Mouse (Mus musculus) midbrain, embryonic 15.5 days (tissue): ENCODE data around the gene Pnn. TPM values are rescaled to one million over a fixed set of nuclear protein-coding genes. Genes with fewer than 3 reads are reported as not detected.

Experiments used
- ATAC-seq: fragments of 200-750 bp; cut with Nextera tagmentation; replicated peaks from 2 replicates; pipeline ENCODE4 v1.8.0; 2017; ENCODE audit warnings: moderate TSS enrichment
- H3K27ac ChIP-seq: fragments of 300-500 bp; sonication (generic); 2 replicates; pipeline ENCODE4 v1.5.1; 2015; ENCODE audit warnings: mild to moderate bottlenecking, inconsistent platforms
- H3K27me3 ChIP-seq: fragments of 300-500 bp; sonication (generic); replicated peaks from 2 replicates; pipeline ENCODE4 v1.6.1; 2015; ENCODE audit warnings: inconsistent platforms
- H3K36me3 ChIP-seq: fragments of 300-500 bp; sonication (generic); replicated peaks from 2 replicates; pipeline ENCODE4 v1.6.1; 2015; ENCODE audit warnings: inconsistent platforms
- H3K4me1 ChIP-seq: fragments of 300-500 bp; sonication (generic); 2 replicates; pipeline ENCODE4 v1.6.1; 2015; ENCODE audit warnings: inconsistent platforms
- H3K4me2 ChIP-seq: fragments of 300-500 bp; sonication (generic); 2 replicates; pipeline ENCODE4 v1.6.1; 2015; ENCODE audit warnings: inconsistent platforms, mild to moderate bottlenecking, moderate library complexity
- H3K4me3 ChIP-seq: fragments of 300-500 bp; sonication (generic); 2 replicates; pipeline ENCODE4 v1.5.1; 2015; ENCODE audit warnings: mild to moderate bottlenecking, inconsistent platforms
- H3K9ac ChIP-seq: fragments of 300-500 bp; sonication (generic); 2 replicates; pipeline ENCODE4 v1.6.1; 2015; ENCODE audit warnings: mild to moderate bottlenecking, inconsistent platforms
- H3K9me3 ChIP-seq: fragments of 300-500 bp; sonication (generic); 2 replicates; pipeline ENCODE4 v1.6.1; 2016; ENCODE audit warnings: inconsistent platforms
- WGBS: fragments of 180-500 bp; shearing (Covaris S2); methylation state at CpG from one replicate; pipeline ENCODE4 v1.1.7; 2015; ENCODE audit warnings: mixed read lengths; 5-methylcytosine and 5-hydroxymethylcytosine counted together
- polyA plus RNA-seq: library from polyadenylated mRNA; unstranded; fragments of >200 nt; fragmentation: Nextera tagmentation; extraction: Ambion mirVana; gene quantifications from 2 replicates; pipeline ENCODE4 v1.2.1, GENCODE M21; 2015

Gene Pnn
- polyA plus RNA-seq, 1 experiment from 2014 or later, result 94.8 TPM

DNA sequence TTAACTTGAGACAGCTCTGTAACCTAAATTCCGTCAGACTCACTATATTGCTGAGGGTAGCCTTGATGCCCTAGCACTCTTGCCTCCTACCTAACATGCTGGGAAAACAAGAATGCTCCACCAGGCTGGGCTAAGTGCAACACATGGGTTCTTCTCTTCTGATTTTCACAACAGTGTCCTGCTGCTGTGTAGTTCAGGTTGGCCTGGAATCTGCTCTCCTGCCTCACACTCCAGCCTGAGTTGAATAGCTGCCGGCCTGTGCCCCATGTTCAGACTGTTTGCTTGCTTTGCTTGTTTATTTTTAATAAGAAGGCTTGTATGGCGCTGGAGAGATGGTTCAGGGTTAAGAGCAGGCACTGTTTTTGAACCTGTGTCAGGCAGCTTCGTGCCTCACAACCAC is 13.8 kb downstream of the Pnn start:
- no peaks in the 10 kb centered on the region for H3K36me3 ChIP-seq
- WGBS, result 85% methylated on average over 4 of the region's 4 CpGs
- no peaks in the 10 kb centered on the region for H3K27me3 ChIP-seq
- H3K4me2 ChIP-seq, result no peak overlapping the region
- no peak overlapping the region for H3K27ac ChIP-seq
- no peaks in the 10 kb centered on the region for H3K4me1 ChIP-seq
- H3K4me3 ChIP-seq, result no peak overlapping the region
- H3K9ac ChIP-seq, result no peak overlapping the region
- ATAC-seq, result no peak
- H3K9me3 ChIP-seq, result no peaks in the 10 kb centered on the region

DNA sequence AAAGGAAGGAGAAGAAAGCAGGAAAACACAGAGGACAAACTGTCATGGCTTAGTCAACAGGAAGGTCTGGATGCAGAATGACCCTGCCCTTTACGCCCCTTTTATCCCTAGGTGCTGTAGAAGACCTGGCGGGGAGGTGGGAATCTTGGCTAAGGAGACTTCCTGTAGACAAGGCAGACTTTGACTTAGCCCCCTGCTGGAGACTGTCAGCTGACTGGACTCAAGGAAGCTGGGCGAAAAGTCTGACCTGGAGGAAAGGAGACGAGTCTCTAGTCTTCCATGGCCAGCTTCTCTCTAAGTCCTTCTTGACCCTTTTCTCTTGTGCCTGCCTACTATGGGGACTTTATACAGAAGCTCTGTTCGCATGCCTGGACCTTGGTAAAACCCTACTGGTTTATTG is 17.8 kb downstream of the Pnn start:
- no peak overlapping the region for H3K9ac ChIP-seq
- H3K27me3 ChIP-seq, result no peaks in the 10 kb centered on the region
- no peak overlapping the region for H3K4me2 ChIP-seq
- H3K36me3 ChIP-seq, result no peaks in the 10 kb centered on the region
- 72% methylated on average over 5 of the region's 5 CpGs for WGBS
- no peaks in the 10 kb centered on the region for H3K4me1 ChIP-seq
- H3K27ac ChIP-seq, result no peak overlapping the region
- ATAC-seq, result no peak
- H3K9me3 ChIP-seq, result no peaks in the 10 kb centered on the region
- H3K4me3 ChIP-seq, result no peak overlapping the region

DNA sequence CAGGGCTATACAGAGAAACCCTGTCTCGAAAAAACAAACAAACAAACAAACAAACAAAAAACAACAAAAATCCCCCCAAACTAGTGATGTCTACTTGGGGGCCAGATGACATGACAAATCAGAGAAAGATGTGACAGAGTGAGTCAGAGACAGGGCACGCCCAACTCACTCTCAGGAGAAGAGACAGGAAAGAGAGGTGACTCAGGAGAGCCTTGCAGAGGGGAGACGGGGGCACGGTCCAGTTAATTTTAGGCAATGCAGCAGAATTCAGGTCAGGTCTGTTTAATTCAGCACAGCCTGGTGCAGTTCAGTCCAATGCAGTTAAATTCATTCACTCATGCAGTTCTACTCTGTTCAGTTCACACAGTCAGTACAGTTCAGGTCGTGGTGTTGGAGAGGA is 19.5 kb downstream of the Pnn start:
- Histone ChIP-seq H3K4me2 (no peak overlapping the region), H3K36me3 (no peaks in the 10 kb centered on the region), H3K27me3 (no peaks in the 10 kb centered on the region), H3K9ac (no peak overlapping the region), H3K4me1 (no peaks in the 10 kb centered on the region), H3K27ac (no peak overlapping the region), H3K9me3 (no peaks in the 10 kb centered on the region), H3K4me3 (no peak overlapping the region)
- WGBS, result 88% methylated on average over 5 of the region's 5 CpGs
- ATAC-seq, result no peak

DNA sequence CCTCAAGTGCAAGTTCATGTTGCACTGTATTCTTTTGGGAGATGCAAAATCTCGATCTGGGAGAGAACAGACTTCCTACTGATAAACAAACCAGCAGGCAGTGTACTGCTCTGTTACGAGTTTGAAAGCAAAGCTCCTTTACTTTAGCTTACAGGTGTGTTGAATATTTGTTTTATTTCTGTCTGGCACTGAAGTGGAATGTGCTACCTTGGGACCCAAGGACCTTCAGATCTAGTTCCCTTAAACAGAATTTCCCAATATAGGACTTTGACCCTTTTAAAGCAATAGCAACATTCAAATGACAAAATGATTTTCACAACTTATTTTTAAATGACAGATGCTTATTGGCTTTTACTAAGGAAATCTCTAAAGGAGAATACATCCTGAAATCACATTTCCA is 26.9 kb downstream of the Pnn start:
- Histone ChIP-seq H3K4me2 (no peak overlapping the region), H3K36me3 (no peaks in the 10 kb centered on the region), H3K9me3 (no peaks in the 10 kb centered on the region), H3K4me3 (no peak overlapping the region), H3K27me3 (no peaks in the 10 kb centered on the region), H3K9ac (no peak overlapping the region), H3K4me1 (no peaks in the 10 kb centered on the region), H3K27ac (no peak overlapping the region)
- ATAC-seq, result no peak
- 65% methylated on average over 2 of the region's 2 CpGs for WGBS

DNA sequence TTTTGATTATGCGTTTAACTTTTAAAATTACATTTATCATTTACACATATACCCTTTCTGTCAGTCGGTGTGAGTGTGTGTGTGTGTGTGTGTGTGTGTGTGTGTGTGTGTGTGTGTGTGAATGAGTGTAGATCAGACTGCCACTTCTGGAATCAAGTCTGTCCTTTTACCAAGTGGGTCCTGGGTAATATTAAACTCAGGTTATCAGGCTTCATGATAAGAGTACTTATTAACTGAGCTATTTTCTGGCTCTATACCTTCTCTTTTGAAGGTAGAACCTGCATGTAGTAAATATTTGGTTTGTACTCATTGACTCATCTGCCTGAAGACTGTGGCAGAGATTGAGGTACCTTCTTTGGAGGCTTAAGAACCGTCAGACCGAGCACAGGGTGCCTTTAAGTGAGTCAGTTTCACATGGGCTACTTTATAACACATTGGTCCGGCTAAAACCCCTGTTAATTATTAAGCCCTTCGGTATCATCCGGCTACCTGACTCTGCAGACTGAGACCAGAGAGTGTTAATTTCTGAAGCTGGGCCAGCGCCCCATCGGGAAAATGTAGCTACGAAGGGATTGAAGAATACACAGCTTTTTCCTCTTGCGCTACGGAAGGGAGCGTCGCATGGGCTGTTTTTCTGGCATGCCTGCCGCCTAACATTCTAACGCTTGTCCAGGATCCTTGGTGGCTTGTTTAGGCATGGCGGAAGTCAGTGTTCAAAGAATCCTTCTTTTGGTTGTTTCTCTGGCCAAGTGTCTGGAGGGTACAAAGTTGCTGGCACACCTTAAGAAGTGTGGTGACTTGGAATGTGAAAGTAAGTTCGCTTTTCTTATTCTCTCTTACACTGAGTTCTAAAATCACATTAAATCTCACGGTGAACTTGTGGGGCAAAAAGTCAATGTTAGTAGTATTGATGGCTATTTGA is 28.7 kb downstream of the Pnn start, which contains the start of gene Mia2:
TSS of gene Mia2 (plus strand) at position 696 of the 922 bp plus-strand sequence.
- Histone ChIP-seq H3K9me3 (no peaks in the 10 kb centered on the region), H3K27ac (no peak within 1 kb of the TSS), H3K4me1 (no peaks in the 10 kb centered on the region), H3K4me2 (no peak within 1 kb of the TSS), H3K4me3 (no peak within 1 kb of the TSS), H3K36me3 (no peaks in the 10 kb centered on the region), H3K27me3 (no peaks in the 10 kb centered on the region), H3K9ac (no peak within 1 kb of the TSS)
- no peak for ATAC-seq
- 87% methylated on average over 19 of the region's 19 CpGs for WGBS

DNA sequence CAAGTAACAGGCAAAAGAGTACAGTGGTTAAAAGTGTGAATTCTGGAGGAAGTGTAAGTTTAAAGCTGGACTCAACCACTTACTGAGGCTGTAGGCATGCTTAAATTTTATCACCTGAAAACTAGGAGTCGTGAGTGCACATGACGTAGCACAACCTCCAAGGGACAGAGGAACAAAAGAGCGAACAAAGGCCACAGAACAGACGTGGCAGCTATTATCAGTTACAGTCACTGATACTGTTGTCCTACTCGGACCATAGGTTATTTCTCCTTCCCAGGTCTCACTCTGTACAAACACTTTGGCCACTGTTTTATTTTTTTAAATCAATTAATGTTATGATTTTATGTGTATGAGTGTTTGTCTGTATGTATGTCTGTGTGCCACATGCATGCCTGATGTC is 38.1 kb downstream of the Pnn start:
- Histone ChIP-seq H3K36me3 (no peaks in the 10 kb centered on the region), H3K27me3 (no peaks in the 10 kb centered on the region), H3K4me2 (no peak overlapping the region), H3K27ac (no peak overlapping the region), H3K9ac (no peak overlapping the region), H3K9me3 (no peaks in the 10 kb centered on the region), H3K4me3 (no peak overlapping the region), H3K4me1 (no peaks in the 10 kb centered on the region)
- 80% methylated on average over 5 of the region's 5 CpGs for WGBS
- ATAC-seq, result no peak

DNA sequence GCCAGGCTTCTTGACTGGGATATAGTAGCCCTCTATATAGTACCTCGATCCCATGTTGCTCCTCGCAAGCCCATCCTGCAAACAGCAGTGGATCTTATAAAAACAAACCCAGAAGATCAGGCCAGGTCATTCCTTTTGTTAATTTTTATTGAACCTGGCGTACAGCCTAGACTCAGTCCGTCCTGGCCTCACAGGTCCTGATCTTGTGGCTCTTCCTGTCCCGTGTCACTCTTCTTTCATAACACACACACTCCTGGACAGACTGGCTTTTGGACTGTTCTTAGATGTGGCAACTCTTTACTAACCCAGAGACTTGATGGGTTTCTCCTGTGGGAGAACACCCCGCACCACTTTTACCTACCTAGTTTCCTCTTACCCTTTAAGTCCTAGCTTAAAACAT is 39.2 kb downstream of the Pnn start:
- Histone ChIP-seq H3K27ac (no peak overlapping the region), H3K9ac (no peak overlapping the region), H3K4me2 (no peak overlapping the region), H3K9me3 (no peaks in the 10 kb centered on the region), H3K4me3 (no peak overlapping the region), H3K36me3 (no peaks in the 10 kb centered on the region), H3K4me1 (no peaks in the 10 kb centered on the region), H3K27me3 (no peaks in the 10 kb centered on the region)
- 82% methylated on average over 6 of the region's 6 CpGs for WGBS
- ATAC-seq, result no peak

DNA sequence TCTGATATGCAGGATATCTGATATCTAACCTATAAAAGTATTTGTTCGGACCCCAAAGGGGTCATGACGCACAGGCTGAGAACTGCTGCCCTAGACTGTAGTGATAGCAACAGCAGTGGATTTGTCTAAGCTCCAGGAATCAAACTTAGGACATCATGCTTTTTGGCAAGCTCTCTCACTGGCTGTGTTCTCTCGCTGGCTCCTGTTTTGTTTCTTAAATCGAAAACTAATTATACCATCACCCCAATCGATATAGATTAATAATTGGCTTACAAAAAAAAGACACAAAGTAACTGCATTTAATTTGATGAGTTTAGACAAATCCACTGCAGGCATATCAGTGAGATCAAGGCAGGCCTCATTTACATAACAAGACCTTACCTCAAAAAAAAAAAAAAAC is 39.8 kb downstream of the Pnn start:
- Histone ChIP-seq H3K9ac (no peak overlapping the region), H3K4me2 (no peak overlapping the region), H3K27ac (no peak overlapping the region), H3K4me3 (no peak overlapping the region), H3K36me3 (no peaks in the 10 kb centered on the region), H3K4me1 (no peaks in the 10 kb centered on the region), H3K9me3 (no peaks in the 10 kb centered on the region), H3K27me3 (no peaks in the 10 kb centered on the region)
- ATAC-seq, result no peak
- WGBS, result 86% methylated on average over 5 of the region's 5 CpGs

DNA sequence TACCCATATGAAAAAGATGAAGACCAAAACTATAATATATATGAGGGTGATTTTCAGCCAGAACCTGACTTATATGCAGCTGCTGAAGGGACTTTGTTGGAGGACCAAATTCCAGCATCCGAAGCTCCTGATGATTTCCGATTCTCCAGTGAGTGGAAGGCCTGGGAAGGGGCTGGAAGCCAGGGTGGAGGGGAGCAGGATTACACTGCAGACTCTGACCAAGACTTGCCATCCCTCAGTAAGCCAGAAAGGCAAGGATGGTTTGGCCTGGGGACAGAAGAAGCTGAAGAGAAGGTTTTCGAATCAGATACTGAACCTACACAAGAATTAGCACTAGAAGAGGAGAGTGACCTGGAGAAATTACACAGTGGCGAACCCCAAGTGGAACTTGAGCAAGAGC is 41.2 kb downstream of the Pnn start:
- Histone ChIP-seq H3K9me3 (no peaks in the 10 kb centered on the region), H3K36me3 (no peaks in the 10 kb centered on the region), H3K4me3 (no peak overlapping the region), H3K4me2 (no peak overlapping the region), H3K9ac (no peak overlapping the region), H3K27me3 (no peaks in the 10 kb centered on the region), H3K4me1 (no peaks in the 10 kb centered on the region), H3K27ac (no peak overlapping the region)
- no peak for ATAC-seq
- WGBS, result 85% methylated on average over 4 of the region's 4 CpGs

DNA sequence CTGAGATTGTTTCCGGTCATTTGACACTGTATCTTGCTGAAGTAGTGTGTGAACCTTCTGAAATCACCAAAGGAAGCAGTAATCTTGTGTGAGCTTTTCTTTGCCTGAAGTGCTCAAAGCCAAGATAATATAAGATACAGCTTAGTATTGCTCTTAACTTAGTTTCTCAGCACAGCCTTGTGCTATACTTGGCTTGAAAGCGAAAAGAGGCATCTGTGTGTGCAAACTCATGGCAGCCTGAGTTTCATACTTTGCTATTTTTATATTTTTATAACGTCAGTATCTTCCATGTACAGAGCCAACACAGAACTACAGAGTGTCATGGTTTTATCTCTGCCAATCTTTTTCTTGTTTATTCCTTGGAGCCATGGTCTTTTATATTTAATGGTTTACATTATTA is 50.5 kb downstream of the Pnn start:
- Histone ChIP-seq H3K27ac (no peak overlapping the region), H3K4me3 (no peak overlapping the region), H3K27me3 (no peaks in the 10 kb centered on the region), H3K9ac (no peak overlapping the region), H3K4me1 (no peaks in the 10 kb centered on the region), H3K4me2 (no peak overlapping the region), H3K36me3 (no peaks in the 10 kb centered on the region), H3K9me3 (no peaks in the 10 kb centered on the region)
- WGBS, result 89% methylated on average over 3 of the region's 3 CpGs
- no peak for ATAC-seq

Other genes with a start within 250 kb of the Pnn start
- gene Sec23a, start 54.9 kb upstream of the Pnn start, polyA plus RNA-seq, result 99.8 and 109 TPM in 2 replicates
- gene Gemin2, start 53.5 kb upstream of the Pnn start, polyA plus RNA-seq, result 15.5 and 15.9 TPM in 2 replicates
- 160 and 172 TPM in 2 replicates for gene Trappc6b, start 5.4 kb upstream of the Pnn start, polyA plus RNA-seq
- 28.4 and 30.7 TPM in 2 replicates for gene Mia2, start 28.9 kb downstream of the Pnn start, polyA plus RNA-seq
- gene Fbxo33, start 152.8 kb downstream of the Pnn start, polyA plus RNA-seq, result 7.3 and 8.1 TPM in 2 replicates